Mouse (Mus musculus): ENCODE measurements around the gene Trmt13.

Gene Trmt13

GRCm38 (mm10) chr3:116542070-116542469 lies 72.3 kb downstream of the Trmt13 start:
- DNase-seq: no peak

- DNase-seq: no peak
Measured at GRCm38 (mm10) chr3:116537200-116537573, 77.2 kb downstream of the Trmt13 start.

- DNase-seq: no peak
Measured at GRCm38 (mm10) chr3:116536428-116537199, 77.8 kb downstream of the Trmt13 start.
